Mouse (Mus musculus) heart, postnatal 25 days (tissue): ENCODE data around the gene Hist1h2bn. TPM values are rescaled to one million over a fixed set of nuclear protein-coding genes. Genes with fewer than 3 reads are reported as not detected.
"Not testable (repeated sequence)": the region's sequence is repeated elsewhere in the genome, so short reads cannot be mapped to it uniquely, and the experiment has no call there.

Source experiments
- DNase-seq: peaks from one replicate; pipeline ENCODE4 v3.0.0; 2022; ENCODE audit warnings: low spot score
- intact Hi-C: fragments of 180-260 bp; cut with DNase I; formaldehyde crosslinking; loops from one replicate; pipeline ENCODE4 v1.15.1; 2025
- microRNA-seq: library from miRNA; unstranded; fragments of <30 nt; microRNA quantifications from one replicate; pipeline ENCODE4 v1.2.0, GENCODE M21; 2022
- total RNA-seq, 2 experiments: library from RNA; stranded (reverse); gene quantifications; 2 replicates each; pipeline ENCODE4 v1.2.3; 2021

Gene Hist1h2bn
- total RNA-seq, 2 experiments from 2014 or later = 10.2 to 16.5 TPM

DNA sequence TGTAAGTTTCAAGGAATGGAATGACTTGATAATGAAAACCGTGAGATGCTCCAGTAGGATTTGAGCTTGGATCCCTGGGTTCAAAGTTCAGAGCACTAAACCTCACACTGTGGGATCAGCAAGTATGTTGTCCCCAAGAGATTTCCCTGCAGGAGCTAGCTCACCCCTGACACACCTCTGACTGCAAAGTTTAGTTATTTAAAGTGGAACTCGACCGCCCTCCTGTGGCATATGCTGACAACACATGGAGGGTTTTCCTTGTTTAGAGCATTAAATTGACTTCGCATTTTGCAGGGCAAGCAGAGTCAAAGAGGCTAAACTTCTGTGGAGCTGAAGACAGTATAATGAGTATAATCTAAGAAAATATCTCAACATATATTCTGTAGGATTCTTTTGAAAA is 49.1 kb downstream of the Hist1h2bn start:
- DNase-seq, intact Hi-C loops: not testable (repeated sequence)

Small RNA genes lying within 50 kb of the gene (microRNA-seq; reads per million reads assigned to microRNA genes)
- not detected for gene Gm44346
- not detected for gene Gm44357
- gene Gm44367 = not detected
- not detected for gene Gm44454

Other genes starting within 250 kb of the Hist1h2bn start
- gene Zkscan8, start 223.0 kb upstream of the Hist1h2bn start, total RNA-seq = 10 to 100 TPM; 10.5 to 11.1 TPM
- gene Olfr1366, start 211.3 kb upstream of the Hist1h2bn start, total RNA-seq = not detected
- not detected for gene Olfr1535, start 194.2 kb upstream of the Hist1h2bn start, total RNA-seq
- not detected for gene Olfr1364, start 172.4 kb upstream of the Hist1h2bn start, total RNA-seq
- not detected for gene Olfr1362, start 140.1 kb upstream of the Hist1h2bn start, total RNA-seq
- not detected for gene Olfr11, start 111.6 kb upstream of the Hist1h2bn start, total RNA-seq
- gene Olfr1361, start 90.7 kb upstream of the Hist1h2bn start, total RNA-seq = not detected
- not detected for gene Olfr1360, start 76.7 kb upstream of the Hist1h2bn start, total RNA-seq
- gene Olfr1359, start 56.0 kb upstream of the Hist1h2bn start, total RNA-seq = not detected
- gene Hist1h2bl, start 38.0 kb upstream of the Hist1h2bn start, total RNA-seq = 10 to 100 TPM; 19.7 to 24.0 TPM
- gene Hist1h2ai, start 37.7 kb upstream of the Hist1h2bn start, total RNA-seq = 10 to 100 TPM in 1 of 2 experiments, not detected in 1; 17.9 TPM
- gene Hist1h3h, start 36.5 kb upstream of the Hist1h2bn start, total RNA-seq = 10 to 100 TPM; 16.8 to 25.9 TPM
- gene Hist1h2bm, start 32.1 kb upstream of the Hist1h2bn start, total RNA-seq = 1 to 10 TPM; 5.5 to 6.1 TPM
- 1 to 10 TPM; 4.2 to 6.9 TPM for gene Hist1h4j, start 19.1 kb upstream of the Hist1h2bn start, total RNA-seq
- 10 to 100 TPM; 46.4 to 87.7 TPM for gene Hist1h4k, start 3.6 kb upstream of the Hist1h2bn start, total RNA-seq
- 10 to 100 TPM in 1 of 2 experiments, 1 to 10 TPM in 1; 5.7 to 11.4 TPM for gene Hist1h2ak, start 296 bp upstream of the Hist1h2bn start, total RNA-seq
- 1 to 10 TPM; 8.0 to 9.9 TPM for gene Hist1h1b, start 26.5 kb downstream of the Hist1h2bn start, total RNA-seq
- gene Hist1h3i, start 29.2 kb downstream of the Hist1h2bn start, total RNA-seq = 10 to 100 TPM; 21.5 to 29.2 TPM
- under 1 TPM; 0.84 to 0.94 TPM for gene Hist1h2an, start 33.1 kb downstream of the Hist1h2bn start, total RNA-seq
- gene Hist1h2bp, start 33.3 kb downstream of the Hist1h2bn start, total RNA-seq = 1 to 10 TPM; 6.4 to 6.8 TPM
- 10 to 100 TPM; 35.4 to 36.4 TPM for gene Hist1h2bq, start 56.1 kb downstream of the Hist1h2bn start, total RNA-seq
- gene Hist1h2ao, start 56.3 kb downstream of the Hist1h2bn start, total RNA-seq = not detected
- gene Hist1h4m, start 57.6 kb downstream of the Hist1h2bn start, total RNA-seq = 10 to 100 TPM; 55.1 to 84.9 TPM
- gene Hist1h4n, start 78.1 kb downstream of the Hist1h2bn start, total RNA-seq = 10 to 100 TPM; 13.5 to 14.9 TPM
- 10 to 100 TPM; 21.9 to 30.1 TPM for gene Hist1h2ap, start 79.4 kb downstream of the Hist1h2bn start, total RNA-seq
- gene Hist1h2br, start 79.6 kb downstream of the Hist1h2bn start, total RNA-seq = 10 to 100 TPM; 35.6 to 36.4 TPM
- under 1 TPM; 0.56 to 0.68 TPM for gene Zfp184, start 191.0 kb downstream of the Hist1h2bn start, total RNA-seq
- not detected for gene Pom121l2, start 227.1 kb downstream of the Hist1h2bn start, total RNA-seq